Mouse (Mus musculus) small intestine, adult 2 months (tissue): ENCODE results near the gene Exoc3l2.

Experiments
- CTCF ChIP-seq: fragments of 200-500 bp; IDR thresholded peaks from 2 replicates; pipeline ENCODE4 v1.5.1; 2012; ENCODE audit warnings: low read depth, mild to moderate bottlenecking, control low read depth, inconsistent platforms, low read length, moderate library complexity, mixed read lengths; ENCODE audit not compliant: insufficient replicate concordance, insufficient read length; ENCODE audit errors: extremely low read depth
- POLR2A ChIP-seq: fragments of 200-500 bp; IDR thresholded peaks from 2 replicates; pipeline ENCODE4 v1.6.1; 2012; ENCODE audit warnings: low read depth, mild to moderate bottlenecking, control low read depth, inconsistent platforms, low read length, moderate library complexity

GRCm38 (mm10) chr7:19506326-19506725 lies 43.2 kb downstream of the Exoc3l2 start:
- TF ChIP-seq CTCF (no peak), POLR2A (no peak)
